Mouse (Mus musculus) CH12.LX (cell line): ENCODE data around the gene Atp6ap2. TPM values are rescaled to one million over a fixed set of nuclear protein-coding genes. Genes with fewer than 3 reads are reported as not detected.

Source experiments
- DNase-seq: peaks from one replicate; pipeline ENCODE4 v3.0.0-alpha.2; 2013; ENCODE audit errors: extremely low read depth
- H3K27ac ChIP-seq: 2 replicates; pipeline ENCODE4 v1.5.1; 2012; ENCODE audit warnings: low read depth, mild to moderate bottlenecking, control low read depth, moderate library complexity; ENCODE audit not compliant: insufficient read depth
- H3K27me3 ChIP-seq: replicated peaks from 2 replicates; pipeline ENCODE3; 2012; ENCODE audit warnings: inconsistent platforms
- H3K36me3 ChIP-seq, 2 experiments: replicated peaks in 1 of 2; 2 replicates each; pipeline versions ENCODE3 to v1.6.1; 2012; ENCODE audit warnings: inconsistent platforms in 1 of 2, low read length in 1 of 2, mild to moderate bottlenecking in 1 of 2, mixed read lengths in 1 of 2, moderate library complexity in 1 of 2; ENCODE audit not compliant: control insufficient read depth in 1 of 2, insufficient read depth in 1 of 2
- H3K4me1 ChIP-seq, 2 experiments: 2 replicates each; pipeline ENCODE4 v1.6.1; 2012; ENCODE audit warnings: inconsistent platforms in 1 of 2, moderate library complexity in 1 of 2; ENCODE audit not compliant: insufficient read depth in 2 of 2, control insufficient read depth in 1 of 2
- H3K4me2 ChIP-seq: 2 replicates; pipeline ENCODE4 v1.6.1; 2012; ENCODE audit warnings: low read depth, mild to moderate bottlenecking, control low read depth; ENCODE audit not compliant: poor library complexity, insufficient read depth, severe bottlenecking
- H3K4me3 ChIP-seq, 3 experiments: fragments of 150-350 bp in 1 of 3; sonication (generic) in 1 of 3; replicated peaks in 1 of 3; 2 replicates each; pipeline versions ENCODE3 to v1.5.1; 2011 to 2012; ENCODE audit warnings: low read depth in 2 of 3, low read length in 2 of 3, mild to moderate bottlenecking in 2 of 3, moderate library complexity in 2 of 3, control low read depth in 1 of 3, improper control_type of control experiment in 1 of 3, inconsistent platforms in 1 of 3, mixed read lengths in 1 of 3; ENCODE audit not compliant: poor library complexity in 1 of 3
- H3K79me2 ChIP-seq: replicated peaks from 2 replicates; pipeline ENCODE4 v1.6.1; 2012; ENCODE audit warnings: mild to moderate bottlenecking, moderate library complexity; ENCODE audit not compliant: control insufficient read depth, poor library complexity, insufficient read depth, severe bottlenecking; ENCODE audit errors: extremely low read depth
- H3K9ac ChIP-seq: 2 replicates; pipeline ENCODE4 v1.6.1; 2012; ENCODE audit warnings: low read depth, mild to moderate bottlenecking, control low read depth, moderate library complexity; ENCODE audit not compliant: insufficient read depth
- H3K9me3 ChIP-seq: replicated peaks from 2 replicates; pipeline ENCODE3; 2012; ENCODE audit warnings: low read length, inconsistent platforms, mixed read lengths
- CHD2 ChIP-seq: IDR thresholded peaks from 2 replicates; pipeline ENCODE4 v1.6.1; 2011; ENCODE audit warnings: low read length, improper control_type of control experiment
- CTCF ChIP-seq, 2 experiments: IDR thresholded peaks in 1 of 2; conservative IDR thresholded peaks in 1 of 2; 2 replicates each; pipeline ENCODE4 v1.5.1; 2011 to 2012; ENCODE audit warnings: low read depth in 2 of 2, low read length in 2 of 2, improper control_type of control experiment in 1 of 2, inconsistent platforms in 1 of 2, mild to moderate bottlenecking in 1 of 2, moderate library complexity in 1 of 2
- GABPA ChIP-seq: IDR thresholded peaks from 2 replicates; pipeline ENCODE4 v1.6.1; 2012; ENCODE audit warnings: low read depth, low read length, improper control_type of control experiment, inconsistent platforms; ENCODE audit not compliant: insufficient replicate concordance
- HCFC1 ChIP-seq: IDR thresholded peaks from 2 replicates; pipeline ENCODE4 v1.6.1; 2012; ENCODE audit warnings: low read depth, mild to moderate bottlenecking, inconsistent platforms, low read length, improper control_type of control experiment
- JUN ChIP-seq: IDR thresholded peaks from 2 replicates; pipeline ENCODE4 v1.6.1; 2011; ENCODE audit warnings: low read depth, mild to moderate bottlenecking, low read length, improper control_type of control experiment, moderate library complexity; ENCODE audit not compliant: insufficient read depth
- JUND ChIP-seq: conservative IDR thresholded peaks from 2 replicates; pipeline ENCODE4 v1.6.1; 2011; ENCODE audit warnings: low read depth, low read length, improper control_type of control experiment
- KAT2A ChIP-seq: IDR thresholded peaks from 2 replicates; pipeline ENCODE4 v1.6.1; 2012; ENCODE audit warnings: low read length, improper control_type of control experiment, inconsistent platforms; ENCODE audit not compliant: insufficient replicate concordance
- MAFK ChIP-seq: IDR thresholded peaks from 2 replicates; pipeline ENCODE4 v1.6.1; 2011; ENCODE audit warnings: low read length, improper control_type of control experiment; ENCODE audit not compliant: insufficient replicate concordance
- MAZ ChIP-seq: IDR thresholded peaks from 2 replicates; pipeline ENCODE4 v1.6.1; 2012; ENCODE audit warnings: low read depth, mild to moderate bottlenecking, inconsistent platforms, low read length, improper control_type of control experiment, moderate library complexity
- MXI1 ChIP-seq: IDR thresholded peaks from 2 replicates; pipeline ENCODE4 v1.6.1; 2011; ENCODE audit warnings: mild to moderate bottlenecking, low read depth, low read length, improper control_type of control experiment
- NELFE ChIP-seq: IDR thresholded peaks from 2 replicates; pipeline ENCODE4 v1.6.1; 2011; ENCODE audit warnings: low read depth, low read length, improper control_type of control experiment
- PAX5 ChIP-seq: IDR thresholded peaks from 2 replicates; pipeline ENCODE4 v1.6.1; 2012; ENCODE audit warnings: low read length, inconsistent platforms, mixed read lengths
- RAD21 ChIP-seq: IDR thresholded peaks from 2 replicates; pipeline ENCODE4 v1.6.1; 2011; ENCODE audit warnings: low read depth, mild to moderate bottlenecking, low read length, improper control_type of control experiment, moderate library complexity
- SMC3 ChIP-seq: IDR thresholded peaks from 2 replicates; pipeline ENCODE4 v1.6.1; 2011; ENCODE audit warnings: low read depth, low read length, improper control_type of control experiment
- TCF12 ChIP-seq: IDR thresholded peaks from 2 replicates; pipeline ENCODE4 v1.6.1; 2014; ENCODE audit warnings: low read depth, mild to moderate bottlenecking, inconsistent platforms, low read length, improper control_type of control experiment
- UBTF ChIP-seq: IDR thresholded peaks from 2 replicates; pipeline ENCODE4 v1.6.1; 2012; ENCODE audit warnings: low read depth, mild to moderate bottlenecking, inconsistent platforms, low read length, improper control_type of control experiment, moderate library complexity
- USF1 ChIP-seq: IDR thresholded peaks from 2 replicates; pipeline ENCODE4 v1.6.1; 2014; ENCODE audit warnings: low read depth, mild to moderate bottlenecking, inconsistent platforms, low read length, improper control_type of control experiment
- USF2 ChIP-seq: conservative IDR thresholded peaks from 2 replicates; pipeline ENCODE4 v1.6.1; 2011; ENCODE audit warnings: low read depth, low read length, improper control_type of control experiment
- ZC3H11A ChIP-seq: IDR thresholded peaks from 2 replicates; pipeline ENCODE4 v1.6.1; 2012; ENCODE audit warnings: low read depth, mild to moderate bottlenecking, inconsistent platforms, low read length, improper control_type of control experiment
- ZMIZ1 ChIP-seq: IDR thresholded peaks from 2 replicates; pipeline ENCODE4 v1.6.1; 2012; ENCODE audit warnings: low read depth, mild to moderate bottlenecking, inconsistent platforms, low read length, improper control_type of control experiment
- dilution Hi-C: fragments of 300-500 bp; cut with MboI; formaldehyde crosslinking; loops from 2 replicates; pipeline ENCODE4 v1.14.3; 2020; ENCODE audit warnings: low sequenced_read_pairs; ENCODE audit not compliant: extremely low pct_unique_long_range_greater_than_20kb, extremely low pct_ligation_motif_present
- in situ Hi-C: fragments of 300-500 bp; cut with MboI; formaldehyde crosslinking; loops from 3 replicates; pipeline ENCODE4 v1.14.3; 2019; ENCODE audit warnings: low sequenced_read_pairs, low pct_ligation_motif_present, low pct_unique_long_range_greater_than_20kb, mixed read lengths
- polyA plus RNA-seq: library from polyadenylated mRNA; unstranded; fragments of >175 nt; gene quantifications from 2 replicates; pipeline ENCODE4 v1.2.1, GENCODE M21; 2012; ENCODE audit warnings: low read depth; ENCODE audit not compliant: insufficient read length
- total RNA-seq, 2 experiments: library from RNA; depleted of rRNA; stranded (reverse); fragments of 300-350 nt in 1 of 2; fragments of >200 nt in 1 of 2; gene quantifications; 2 replicates each; pipeline ENCODE4 v1.2.3; 2012 to 2014

Atp6ap2 gene
- total and polyA plus RNA-seq, 3 experiments = 46.9 to 108 (median 66.9) TPM

- TF ChIP-seq CTCF (conservative IDR thresholded peaks at IDR 0.05 in 1 of 2, IDR thresholded peaks at IDR 0.05 in 1 of 2; ENCODE audit: low read depth in 2 of 2, low read length in 2 of 2) (peak in 1 of 2 experiments; percentile 41; a peak in 2 of 4 replicates), MXI1 (no peak), JUN (no peak), USF2 (no peak), KAT2A (no peak)
- H3K4me2 ChIP-seq = no peak overlapping the region
- H3K4me3 ChIP-seq = no peak overlapping the region
- no peaks in the 10 kb centered on the region for H3K27me3 ChIP-seq
- H3K9ac ChIP-seq = no peak overlapping the region
- dilution Hi-C loops = no loop called here
- no peaks in the 10 kb centered on the region for H3K36me3 ChIP-seq
- no peaks in the 10 kb centered on the region for H3K9me3 ChIP-seq
- DNase-seq = no peak
- H3K4me1 ChIP-seq = no peaks in the 10 kb centered on the region
- H3K79me2 ChIP-seq = no peaks in the 10 kb centered on the region
- in situ Hi-C loops = loop anchor here (25.0 kb wide), 1 partner anchor 668 kb away; no protein-coding TSS in a partner anchor
- H3K27ac ChIP-seq = no peak overlapping the region
These were observed 43.2 kb upstream of the Atp6ap2 start for GRCm38 (mm10) chrX:12544417-12544816.

- Histone ChIP-seq H3K9ac (no peak overlapping the region), H3K36me3 (no peaks in the 10 kb centered on the region), H3K4me1 (no peaks in the 10 kb centered on the region), H3K27ac (no peak overlapping the region), H3K27me3 (no peaks in the 10 kb centered on the region), H3K4me3 (no peak overlapping the region)
- DNase-seq = no peak
- dilution Hi-C loops (no loop called here), in situ Hi-C loops (no loop called here)
- no peak for TF ChIP-seq ZMIZ1
- TF ChIP-seq USF2 = no peak
- no peak for TF ChIP-seq MAZ
- TF ChIP-seq HCFC1 = no peak
- TF ChIP-seq UBTF = no peak
- no peak for TF ChIP-seq NELFE
- no peak for TF ChIP-seq RAD21
- TF ChIP-seq SMC3 = no peak
- no peak for TF ChIP-seq ZC3H11A
- no peak for TF ChIP-seq PAX5
- no peak for TF ChIP-seq USF1
- no peak for TF ChIP-seq CHD2
- no peak for TF ChIP-seq JUND
- TF ChIP-seq GABPA = no peak
- TF ChIP-seq TCF12 = no peak
- TF ChIP-seq MAFK = no peak
- TF ChIP-seq, all 38 proteins: peak for 0
- H3K4me2 ChIP-seq = no peak overlapping the region
- no peaks in the 10 kb centered on the region for H3K9me3 ChIP-seq
- no peaks in the 10 kb centered on the region for H3K79me2 ChIP-seq
These were observed 30.5 kb upstream of the Atp6ap2 start for GRCm38 (mm10) chrX:12557086-12557485.
